Mouse (Mus musculus): ENCODE measurements around the gene 1110051M20Rik.

- TF ChIP-seq CTCF (IDR thresholded peaks at IDR 0.05; ENCODE audit: borderline replicate concordance, insufficient read depth, low read depth, low read length) (no peak), POLR2A (IDR thresholded peaks at IDR 0.05; ENCODE audit: borderline replicate concordance, insufficient read depth, low read length) (no peak)
Measured at GRCm38 (mm10) chr2:91284375-91285199, 159.9 kb downstream of the 1110051M20Rik start.

Measured in cerebellum, adult 2 months (tissue).